In genomic region chrX:142696789-142697188, GRCm38 (mm10) we compare ENCODE assay signal across 24 mouse cellular contexts. TPM values are rescaled to one million over a fixed set of nuclear protein-coding genes. Genes with fewer than 3 reads are reported as not detected.
DNase-seq lines count a peak whose midpoint lies in the region; ATAC-seq and TF ChIP-seq lines count a peak whose summit lies in the region.
"Had no signal": no experiment of that assay in that cellular context is flagged by ENCODE, and none has a peak within 500 bp of the region (broad histone marks: within the 10 kb centered on the region; RNA-seq: fewer than 3 reads in every experiment).

No protein-coding gene starts in this region.

- H3K9ac ChIP-seq in heart, embryonic 11.5 days (ENCODE audit: low read depth, low read length) = no peak overlapping the region
- H3K9ac ChIP-seq in heart, embryonic 12.5 days = no peak overlapping the region
- no peak overlapping the region for H3K9ac ChIP-seq in heart, embryonic 16.5 days (ENCODE audit: low read length)
- no peak overlapping the region for H3K9ac ChIP-seq in kidney, embryonic 15.5 days
- H3K9ac ChIP-seq: forebrain, embryonic 13.5 days; hindbrain, embryonic 12.5 days; hindbrain, embryonic 15.5 days had no signal

- WGBS in heart, embryonic 11.5 days (ENCODE audit: insufficient replicate concordance) = 55% methylated on average over 11 of the region's 11 CpGs
- WGBS in heart, embryonic 12.5 days = 49% methylated on average over 11 of the region's 11 CpGs
- whole genome bisulfite sequencing in heart, embryonic 16.5 days = 53% methylated on average over 11 of the region's 11 CpGs
- 69% methylated on average over 11 of the region's 11 CpGs for WGBS in kidney, embryonic 15.5 days

- ATAC-seq in heart, embryonic 11.5 days (replicated peaks; ENCODE audit: insufficient number of reproducible peaks, low FRiP score, low TSS enrichment) = peak; percentile 59; the same call in 1 of the 2 replicates
- ATAC-seq in heart, embryonic 12.5 days (ENCODE audit: insufficient number of reproducible peaks, low FRiP score) = no peak
- 0 out of 2 replicates have a peak, but pooled peaks have one; percentile 56 for ATAC-seq in heart, embryonic 16.5 days (replicated peaks; ENCODE audit: extremely low read depth, insufficient read depth, low FRiP score)
- ATAC-seq in kidney, embryonic 15.5 days (replicated peaks; ENCODE audit: low FRiP score) = no peak
- ATAC-seq: forebrain, embryonic 13.5 days; forebrain, embryonic 16.5 days had no signal

- 0 out of 2 replicates have a peak, but pooled peaks cover 3% of the 10 kb centered on the region for H3K36me3 ChIP-seq in heart, embryonic 11.5 days (ENCODE audit: control insufficient read depth, insufficient read depth, low read length)
- peaks cover 34% of the 10 kb centered on the region for H3K36me3 ChIP-seq in heart, embryonic 12.5 days
- H3K36me3 ChIP-seq in heart, embryonic 16.5 days (ENCODE audit: control insufficient read depth, insufficient read depth) = 0 out of 2 replicates have a peak, but pooled peaks cover 3% of the 10 kb centered on the region
- peaks cover 8% of the 10 kb centered on the region; the same call in 1 of the 2 replicates for H3K36me3 ChIP-seq in kidney, embryonic 15.5 days
- H3K36me3 ChIP-seq: hindbrain, embryonic 12.5 days; hindbrain, embryonic 15.5 days had no signal

- H3K9me3 ChIP-seq in heart, embryonic 11.5 days (replicated peaks; ENCODE audit: control insufficient read depth, low read length) = no peaks in the 10 kb centered on the region
- H3K9me3 ChIP-seq in heart, embryonic 12.5 days (replicated peaks) = no peaks in the 10 kb centered on the region
- no peaks in the 10 kb centered on the region for H3K9me3 ChIP-seq in heart, embryonic 16.5 days (replicated peaks; ENCODE audit: control insufficient read depth, low read length)
- no peaks in the 10 kb centered on the region for H3K9me3 ChIP-seq in kidney, embryonic 15.5 days (replicated peaks)
- H3K9me3 ChIP-seq: forebrain, embryonic 10.5 days; forebrain, embryonic 13.5 days; G1E; heart, embryonic 10.5 days; hindbrain, embryonic 12.5 days; hindbrain, embryonic 15.5 days had no signal

- H3K4me1 ChIP-seq in heart, embryonic 11.5 days (ENCODE audit: control insufficient read depth, insufficient read depth, low read length) = peaks cover 5% of the 10 kb centered on the region
- H3K4me1 ChIP-seq in heart, embryonic 12.5 days (replicated peaks) = peaks cover 41% of the 10 kb centered on the region
- peaks cover 4% of the 10 kb centered on the region; the same call in 1 of the 2 replicates for H3K4me1 ChIP-seq in heart, embryonic 16.5 days (ENCODE audit: control insufficient read depth, insufficient read depth, low read length)
- H3K4me1 ChIP-seq in kidney, embryonic 15.5 days = peaks cover 27% of the 10 kb centered on the region
- peaks cover 20% of the 10 kb centered on the region for H3K4me1 ChIP-seq in bone marrow macrophage, adult 2 months (ENCODE audit: control insufficient read depth, insufficient read depth, low read length)
- H3K4me1 ChIP-seq: forebrain, embryonic 13.5 days; hindbrain, embryonic 12.5 days; hindbrain, embryonic 15.5 days had no signal

- H3K27ac ChIP-seq in heart, embryonic 11.5 days (ENCODE audit: low read depth, low read length) = no peak overlapping the region
- no peak overlapping the region for H3K27ac ChIP-seq in heart, embryonic 12.5 days (ENCODE audit: poor library complexity, severe bottlenecking)
- no peak overlapping the region; the same call in 1 of the 2 replicates for H3K27ac ChIP-seq in heart, embryonic 16.5 days (ENCODE audit: low read length)
- H3K27ac ChIP-seq in kidney, embryonic 15.5 days = 0 out of 2 replicates have a peak overlapping the region, but pooled peaks have one; percentile 14
- H3K27ac ChIP-seq in bone marrow macrophage, adult 2 months (ENCODE audit: insufficient read depth, low read depth, low read length) = peak overlapping the region; percentile 88
- H3K27ac ChIP-seq: forebrain, embryonic 10.5 days; forebrain, embryonic 13.5 days; heart, embryonic 10.5 days; hindbrain, embryonic 12.5 days; hindbrain, embryonic 15.5 days had no signal

- no peaks in the 10 kb centered on the region; the same call in 1 of the 2 replicates for H3K27me3 ChIP-seq in heart, embryonic 11.5 days (ENCODE audit: control insufficient read depth, insufficient read depth, low read length)
- no peaks in the 10 kb centered on the region for H3K27me3 ChIP-seq in heart, embryonic 12.5 days (replicated peaks)
- H3K27me3 ChIP-seq in heart, embryonic 16.5 days (ENCODE audit: control insufficient read depth, insufficient read depth, low read length) = no peaks in the 10 kb centered on the region
- H3K27me3 ChIP-seq in kidney, embryonic 15.5 days = peaks cover 38% of the 10 kb centered on the region
- H3K27me3 ChIP-seq: CH12.LX; forebrain, embryonic 13.5 days had no signal

- no peak overlapping the region for H3K4me3 ChIP-seq in heart, embryonic 11.5 days (ENCODE audit: low read depth, low read length)
- H3K4me3 ChIP-seq in heart, embryonic 12.5 days = no peak overlapping the region
- H3K4me3 ChIP-seq in heart, embryonic 16.5 days (ENCODE audit: low read length) = no peak overlapping the region
- no peak overlapping the region for H3K4me3 ChIP-seq in kidney, embryonic 15.5 days (replicated peaks)
- no peak overlapping the region for H3K4me3 ChIP-seq in bone marrow macrophage, adult 2 months (ENCODE audit: insufficient read depth, low read length)
- H3K4me3 ChIP-seq: forebrain, embryonic 10.5 days; forebrain, embryonic 13.5 days; heart, embryonic 10.5 days; hindbrain, embryonic 12.5 days; hindbrain, embryonic 15.5 days had no signal

- H3K4me2 ChIP-seq in heart, embryonic 11.5 days = 0 out of 2 replicates have a peak overlapping the region, but pooled peaks have one; percentile 6
- no peak overlapping the region for H3K4me2 ChIP-seq in heart, embryonic 12.5 days
- H3K4me2 ChIP-seq in heart, embryonic 16.5 days (ENCODE audit: low read depth, low read length) = no peak overlapping the region
- H3K4me2 ChIP-seq in kidney, embryonic 15.5 days = no peak overlapping the region
- H3K4me2 ChIP-seq: forebrain, embryonic 13.5 days; hindbrain, embryonic 12.5 days; hindbrain, embryonic 15.5 days had no signal

- no peak for TF ChIP-seq CTCF in bone marrow macrophage, adult 2 months (IDR thresholded peaks at IDR 0.05; ENCODE audit: low read depth, low read length)

- no peak for TF ChIP-seq POLR2A in bone marrow macrophage, adult 2 months (IDR thresholded peaks at IDR 0.05; ENCODE audit: borderline replicate concordance, low read depth, low read length)

- DNase-seq in heart, adult 9 months (ENCODE audit: low spot score in 2 of 2) = no peak
- no peak for DNase-seq in kidney, postnatal 25 days
- DNase-seq: adrenal gland, adult 2 months; adrenal gland, postnatal 25 days; B cell, adult 2 months; cerebellum, adult 18-20 months; cerebellum, adult 9-10 months; cerebellum, postnatal 14 days; gastrocnemius, postnatal 10 days; gastrocnemius, postnatal 36 days; kidney, adult 18-20 months had no signal

RNA-seq across cellular contexts. Expression of gene Tmem164, which starts 15.6 kb away (rescaled TPM):
- polyA plus RNA-seq in heart, embryonic 11.5 days (2014; fragmentation: Nextera tagmentation; extraction: Ambion mirVana) = 33.5 and 43.3 TPM in 2 replicates
- 73.7 and 75.2 TPM in 2 replicates for polyA plus RNA-seq in heart, embryonic 12.5 days (2016; fragmentation: Nextera tagmentation; extraction: Ambion mirVana)
- 58.1 and 63.8 TPM in 2 replicates for polyA plus RNA-seq in heart, embryonic 16.5 days (2015; fragmentation: Nextera tagmentation; extraction: Ambion mirVana)
- polyA plus RNA-seq in kidney, embryonic 15.5 days (2015; fragmentation: Nextera tagmentation; extraction: Ambion mirVana) = 51.2 and 55.7 TPM in 2 replicates
- polyA plus RNA-seq in bone marrow macrophage, adult 2 months (2012; ENCODE audit: insufficient read depth, insufficient read length, missing spikeins) = 60.4 and 64.3 TPM in 2 replicates

Comparison
In these comparisons a context has a peak if more than half of its experiments do, and no peak if none do; other contexts are left out.
1. ATAC-seq: peak in heart, embryonic 11.5 days (single experiment) and heart, embryonic 16.5 days (single experiment); none in heart, embryonic 12.5 days (single experiment) and kidney, embryonic 15.5 days (single experiment).
2. H3K27ac ChIP-seq: peak in kidney, embryonic 15.5 days (single experiment) and bone marrow macrophage, adult 2 months (single experiment); none in heart, embryonic 11.5 days (single experiment), heart, embryonic 12.5 days (single experiment) and heart, embryonic 16.5 days (single experiment).